Mouse (Mus musculus): Measurements from ENCODE around the gene Mob1b. TPM values are rescaled to one million over a fixed set of nuclear protein-coding genes. Genes with fewer than 3 reads are reported as not detected.

Gene Mob1b
- polyA plus RNA-seq, 1 experiment: not detected

GRCm38 (mm10) chr5:88762611-88763010, 42.0 kb downstream of the Mob1b start:
- no peak for TF ChIP-seq CTCF (IDR thresholded peaks at IDR 0.05; ENCODE audit: insufficient read depth, low read depth, low read length)
- TF ChIP-seq POLR2A (IDR thresholded peaks at IDR 0.05; ENCODE audit: insufficient read depth, low read depth, low read length): no peak
- no peaks in the 10 kb centered on the region for H3K4me1 ChIP-seq (ENCODE audit: control insufficient read depth, insufficient read depth, low read length)
- H3K27ac ChIP-seq (ENCODE audit: insufficient read depth, low read depth, low read length): no peak overlapping the region
- 83% methylated on average over 5 of the region's 5 CpGs for WGBS
- H3K4me3 ChIP-seq (ENCODE audit: insufficient read depth, low read depth, low read length): no peak overlapping the region

DNA sequence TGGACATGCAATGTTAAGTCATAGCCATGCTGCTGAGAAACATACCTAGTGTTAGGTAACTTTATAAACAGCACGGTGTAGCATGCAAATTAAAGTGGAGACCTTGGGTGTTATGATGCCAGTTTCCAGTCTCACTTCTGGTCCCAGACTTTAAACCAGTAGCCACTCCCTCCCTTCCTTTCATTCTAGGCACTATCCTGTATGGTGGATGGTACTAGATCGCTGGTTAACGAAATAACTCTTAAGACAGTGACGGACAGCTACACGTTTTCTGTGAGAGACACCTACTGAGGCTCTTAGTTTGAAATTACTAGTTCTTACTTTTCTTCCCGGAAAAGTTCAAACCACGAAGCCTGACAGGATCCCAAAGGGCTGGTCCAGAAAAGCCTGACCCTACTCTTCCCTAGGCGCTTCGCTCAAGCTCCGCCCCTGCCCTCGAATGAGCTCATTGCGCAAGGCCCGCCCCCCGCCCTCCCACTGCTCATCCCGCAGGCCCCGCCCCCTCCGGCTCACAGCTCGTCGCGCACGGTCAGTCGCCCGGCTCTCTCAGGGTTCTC, 43.9 kb downstream of the Mob1b start:
- TF ChIP-seq CTCF (IDR thresholded peaks at IDR 0.05; ENCODE audit: insufficient read depth, low read depth, low read length): no peak
- no peak for TF ChIP-seq POLR2A (IDR thresholded peaks at IDR 0.05; ENCODE audit: insufficient read depth, low read depth, low read length)

GRCm38 (mm10) chr5:88764987-88765481, 44.4 kb downstream of the Mob1b start, which contains the start of gene Dck:
Gene Dck, plus strand, starts transcription at chr5:88764996.
- under 1% methylated on average over 51 of the region's 51 CpGs for WGBS
- Histone ChIP-seq H3K4me3 (ENCODE audit: insufficient read depth, low read depth, low read length) (peak within 1 kb of the TSS; percentile 87), H3K27ac (ENCODE audit: insufficient read depth, low read depth, low read length) (peak within 1 kb of the TSS; percentile 27; the same call in 1 of the 2 replicates), H3K4me1 (ENCODE audit: control insufficient read depth, insufficient read depth, low read length) (0 out of 2 replicates have a peak, but pooled peaks cover 3% of the 10 kb centered on the region)
- 0 out of 2 replicates have a peak, but pooled peaks have one; percentile 26 for TF ChIP-seq POLR2A (IDR thresholded peaks at IDR 0.05; ENCODE audit: insufficient read depth, low read depth, low read length)
- TF ChIP-seq CTCF (IDR thresholded peaks at IDR 0.05; ENCODE audit: insufficient read depth, low read depth, low read length): no peak

More for the DNA sequence above, 43.9 kb downstream of the Mob1b start:
- Histone ChIP-seq H3K4me1 (ENCODE audit: control insufficient read depth, insufficient read depth, low read length) (0 out of 2 replicates have a peak, but pooled peaks cover 3% of the 10 kb centered on the region), H3K4me3 (ENCODE audit: insufficient read depth, low read depth, low read length) (peak overlapping the region; percentile 87), H3K27ac (ENCODE audit: insufficient read depth, low read depth, low read length) (no peak overlapping the region)
- under 1% methylated on average over 23 of the region's 23 CpGs for WGBS

GRCm38 (mm10) chr5:88765587-88765986, 44.9 kb downstream of the Mob1b start:
- TF ChIP-seq CTCF (IDR thresholded peaks at IDR 0.05; ENCODE audit: insufficient read depth, low read depth, low read length) (no peak), POLR2A (IDR thresholded peaks at IDR 0.05; ENCODE audit: insufficient read depth, low read depth, low read length) (no peak)
- Histone ChIP-seq H3K4me3 (ENCODE audit: insufficient read depth, low read depth, low read length) (peak overlapping the region; percentile 87), H3K4me1 (ENCODE audit: control insufficient read depth, insufficient read depth, low read length) (0 out of 2 replicates have a peak, but pooled peaks cover 3% of the 10 kb centered on the region), H3K27ac (ENCODE audit: insufficient read depth, low read depth, low read length) (peak overlapping the region; percentile 27; the same call in 1 of the 2 replicates)
- WGBS: 13% methylated on average over 6 of the region's 6 CpGs

GRCm38 (mm10) chr5:88766121-88766520, 45.5 kb downstream of the Mob1b start:
- Histone ChIP-seq H3K27ac (ENCODE audit: insufficient read depth, low read depth, low read length) (no peak overlapping the region), H3K4me3 (ENCODE audit: insufficient read depth, low read depth, low read length) (no peak overlapping the region), H3K4me1 (ENCODE audit: control insufficient read depth, insufficient read depth, low read length) (0 out of 2 replicates have a peak, but pooled peaks cover 3% of the 10 kb centered on the region)
- TF ChIP-seq POLR2A (IDR thresholded peaks at IDR 0.05; ENCODE audit: insufficient read depth, low read depth, low read length) (no peak), CTCF (IDR thresholded peaks at IDR 0.05; ENCODE audit: insufficient read depth, low read depth, low read length) (no peak)
- 54% methylated on average over 6 of the region's 6 CpGs for WGBS

DNA sequence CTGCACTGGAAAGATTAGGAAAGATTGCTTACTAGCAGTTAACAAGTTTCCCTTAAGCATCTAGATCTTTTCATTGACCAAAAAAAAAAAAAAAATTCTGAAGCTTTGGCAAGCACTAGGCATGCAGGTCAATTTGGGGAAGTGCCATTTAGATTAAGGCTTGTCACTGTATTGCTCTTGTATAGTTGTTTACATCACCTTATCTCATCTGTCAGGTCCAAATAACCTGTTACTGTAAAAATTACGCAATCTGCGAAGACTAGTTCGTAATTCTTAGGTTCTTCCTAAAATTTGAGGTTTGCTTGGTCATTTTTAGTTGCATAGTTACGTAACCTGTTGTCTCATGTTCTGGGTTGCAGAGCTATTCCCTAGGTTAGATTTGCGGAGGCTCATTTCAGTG, 46.2 kb downstream of the Mob1b start:
- Histone ChIP-seq H3K4me3 (ENCODE audit: insufficient read depth, low read depth, low read length) (no peak overlapping the region), H3K27ac (ENCODE audit: insufficient read depth, low read depth, low read length) (no peak overlapping the region), H3K4me1 (ENCODE audit: control insufficient read depth, insufficient read depth, low read length) (0 out of 2 replicates have a peak, but pooled peaks cover 3% of the 10 kb centered on the region)
- no peak for TF ChIP-seq POLR2A (IDR thresholded peaks at IDR 0.05; ENCODE audit: insufficient read depth, low read depth, low read length)
- no peak for TF ChIP-seq CTCF (IDR thresholded peaks at IDR 0.05; ENCODE audit: insufficient read depth, low read depth, low read length)
- WGBS: 96% methylated on average over 5 of the region's 5 CpGs

GRCm38 (mm10) chr5:88768201-88768600, 47.5 kb downstream of the Mob1b start:
- 78% methylated on average over 6 of the region's 6 CpGs for WGBS
- 0 out of 2 replicates have a peak, but pooled peaks cover 3% of the 10 kb centered on the region for H3K4me1 ChIP-seq (ENCODE audit: control insufficient read depth, insufficient read depth, low read length)
- TF ChIP-seq CTCF (IDR thresholded peaks at IDR 0.05; ENCODE audit: insufficient read depth, low read depth, low read length): no peak
- TF ChIP-seq POLR2A (IDR thresholded peaks at IDR 0.05; ENCODE audit: insufficient read depth, low read depth, low read length): no peak
- no peak overlapping the region for H3K4me3 ChIP-seq (ENCODE audit: insufficient read depth, low read depth, low read length)
- H3K27ac ChIP-seq (ENCODE audit: insufficient read depth, low read depth, low read length): no peak overlapping the region

- WGBS: 84% methylated on average over 7 of the region's 7 CpGs
- no peaks in the 10 kb centered on the region for H3K4me1 ChIP-seq (ENCODE audit: control insufficient read depth, insufficient read depth, low read length)
- no peak overlapping the region for H3K4me3 ChIP-seq (ENCODE audit: insufficient read depth, low read depth, low read length)
- H3K27ac ChIP-seq (ENCODE audit: insufficient read depth, low read depth, low read length): no peak overlapping the region
- TF ChIP-seq POLR2A (IDR thresholded peaks at IDR 0.05; ENCODE audit: insufficient read depth, low read depth, low read length) (no peak), CTCF (IDR thresholded peaks at IDR 0.05; ENCODE audit: insufficient read depth, low read depth, low read length) (no peak)
Observed at GRCm38 (mm10) chr5:88782072-88782765, 61.6 kb downstream of the Mob1b start.

GRCm38 (mm10) chr5:88785059-88785458, 64.4 kb downstream of the Mob1b start:
- no peaks in the 10 kb centered on the region for H3K4me1 ChIP-seq (ENCODE audit: control insufficient read depth, insufficient read depth, low read length)
- H3K27ac ChIP-seq (ENCODE audit: insufficient read depth, low read depth, low read length): no peak overlapping the region
- H3K4me3 ChIP-seq (ENCODE audit: insufficient read depth, low read depth, low read length): no peak overlapping the region
- 60% methylated on average over 1 of the region's 1 CpGs for WGBS
- TF ChIP-seq CTCF (IDR thresholded peaks at IDR 0.05; ENCODE audit: insufficient read depth, low read depth, low read length) (no peak), POLR2A (IDR thresholded peaks at IDR 0.05; ENCODE audit: insufficient read depth, low read depth, low read length) (no peak)

All from olfactory bulb, adult 2 months (tissue).